Mouse (Mus musculus) hematopoietic stem cell, adult 5-6 weeks (primary cell): ENCODE results near the gene Mei1. TPM values are rescaled to one million over a fixed set of nuclear protein-coding genes. Genes with fewer than 3 reads are reported as not detected.
A peak's percentile ranks its signal among the peaks of the same experiment; 100 is the strongest.

Experiments
- ATAC-seq, 2 experiments: fragments of 125-278 bp in 1 of 2; replicated peaks in 1 of 2; 2 replicates each; pipeline ENCODE4 v1.8.0; 2016 to 2017; ENCODE audit warnings: inconsistent platforms in 2 of 2, mild to moderate bottlenecking in 2 of 2, moderate number of reproducible peaks in 2 of 2, low read depth in 1 of 2, moderate TSS enrichment in 1 of 2; ENCODE audit not compliant: low FRiP score in 2 of 2, poor library complexity in 2 of 2, severe bottlenecking in 2 of 2, insufficient read depth in 1 of 2, low TSS enrichment in 1 of 2
- total RNA-seq: library from RNA; stranded (forward); fragments of 172-1452, 232-1000 nt; gene quantifications from 2 replicates; pipeline ENCODE4 v1.2.3, GENCODE M21; 2017

The Mei1 gene
- total RNA-seq, 1 experiment from 2014 or later = not detected

DNA sequence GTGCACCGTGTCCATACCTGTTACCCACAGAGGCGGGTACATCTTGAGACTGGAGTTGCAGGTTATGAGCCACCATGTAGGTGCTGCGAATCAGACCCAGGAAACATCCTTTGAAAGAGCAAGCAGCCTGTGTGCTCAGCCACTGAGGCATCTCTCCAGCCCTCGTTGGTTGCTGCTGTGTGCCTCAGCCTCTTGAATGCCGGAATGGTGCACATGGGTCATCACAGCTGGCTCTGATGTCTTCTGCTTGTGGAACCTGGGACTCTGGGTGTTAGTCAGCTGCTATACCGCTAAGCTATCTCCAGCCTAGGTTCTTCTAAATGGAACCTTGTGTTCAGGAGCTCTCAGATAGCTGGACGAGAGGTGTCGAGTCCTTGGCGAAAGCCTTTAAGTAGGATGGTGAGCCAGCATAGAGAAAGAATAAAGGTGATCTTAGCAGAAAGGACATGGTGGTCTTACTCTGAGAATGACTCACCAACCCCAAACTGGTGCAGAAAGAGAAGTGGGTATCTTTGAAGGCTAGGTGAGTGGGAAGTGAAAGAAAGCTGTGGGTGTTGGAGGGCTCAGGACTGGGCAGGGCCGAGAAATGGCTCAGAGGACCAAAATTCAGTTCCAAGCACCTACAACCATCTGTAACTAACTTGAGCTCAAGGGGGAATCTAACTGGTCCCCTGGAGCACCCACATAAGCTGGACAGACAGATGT is 93.7 kb downstream of the Mei1 start:
- peak in 1 of 2 experiments; percentile 25; a peak in 1 of 4 replicates for ATAC-seq

GRCm38 (mm10) chr15:82164061-82164399 is 94.2 kb downstream of the Mei1 start:
- no peak for ATAC-seq

DNA sequence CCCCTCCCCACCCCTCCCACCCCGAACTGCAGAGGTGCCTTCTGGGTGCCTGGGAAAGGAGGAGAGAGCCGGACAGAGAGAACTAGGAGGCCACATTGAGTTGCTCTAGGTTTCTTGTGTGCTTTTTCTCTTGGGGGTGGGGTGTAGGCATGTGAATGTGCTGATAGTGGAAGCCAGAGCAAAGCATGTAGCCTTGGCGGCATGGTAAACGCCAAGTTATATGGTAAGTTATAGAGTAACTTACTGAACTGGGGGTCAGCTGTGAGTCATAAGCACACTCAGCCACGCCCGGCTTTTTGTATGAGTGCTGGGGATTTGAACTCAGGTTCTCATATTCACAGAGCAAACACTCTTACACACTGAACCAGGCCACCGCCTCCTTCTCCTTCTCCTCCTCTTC is 94.7 kb downstream of the Mei1 start:
- no peak for ATAC-seq

DNA sequence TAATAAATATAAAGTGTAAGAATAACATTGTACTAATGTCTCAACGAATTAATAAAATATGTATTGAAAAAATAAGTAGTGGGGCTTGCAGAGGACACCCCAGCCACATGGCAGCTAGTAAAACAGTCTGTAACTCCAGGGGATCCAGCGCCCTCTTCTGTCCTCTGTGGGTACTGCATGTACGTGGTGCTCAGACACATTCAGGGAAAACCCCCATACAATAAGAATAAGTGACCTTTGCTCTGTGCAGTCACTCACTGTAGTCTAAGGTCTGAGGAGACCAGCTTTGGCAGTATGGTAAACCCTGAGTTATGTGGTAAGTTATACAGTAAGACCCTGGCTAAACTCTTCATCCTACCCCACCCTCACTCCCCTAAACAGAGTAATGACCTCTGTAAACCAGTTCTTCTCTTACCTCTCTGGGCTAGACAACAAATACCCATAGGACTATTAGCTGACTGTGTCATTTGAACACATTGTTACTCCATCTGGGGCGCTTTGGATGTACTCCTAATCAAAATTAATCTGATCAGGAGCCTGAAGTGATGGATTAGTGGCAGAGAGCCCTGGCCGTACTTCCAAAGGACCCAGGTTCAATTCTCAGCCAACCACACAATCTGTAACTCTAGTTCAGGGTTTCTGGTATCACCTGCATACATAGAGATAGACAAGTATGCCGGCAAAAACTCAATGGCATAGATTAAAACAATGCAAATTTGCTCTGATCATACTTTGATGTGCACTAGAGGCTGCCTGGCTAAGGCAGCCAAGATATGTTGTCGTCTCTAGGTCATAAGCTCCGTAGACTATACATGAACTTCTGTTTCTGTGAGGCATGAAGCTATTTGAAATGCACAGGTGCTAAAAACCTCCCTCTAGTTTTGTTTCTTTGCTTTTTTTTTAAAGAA is 95.8 kb downstream of the Mei1 start:
- peak; percentile 38 to 56; a peak in 1 of 4 replicates for ATAC-seq

DNA sequence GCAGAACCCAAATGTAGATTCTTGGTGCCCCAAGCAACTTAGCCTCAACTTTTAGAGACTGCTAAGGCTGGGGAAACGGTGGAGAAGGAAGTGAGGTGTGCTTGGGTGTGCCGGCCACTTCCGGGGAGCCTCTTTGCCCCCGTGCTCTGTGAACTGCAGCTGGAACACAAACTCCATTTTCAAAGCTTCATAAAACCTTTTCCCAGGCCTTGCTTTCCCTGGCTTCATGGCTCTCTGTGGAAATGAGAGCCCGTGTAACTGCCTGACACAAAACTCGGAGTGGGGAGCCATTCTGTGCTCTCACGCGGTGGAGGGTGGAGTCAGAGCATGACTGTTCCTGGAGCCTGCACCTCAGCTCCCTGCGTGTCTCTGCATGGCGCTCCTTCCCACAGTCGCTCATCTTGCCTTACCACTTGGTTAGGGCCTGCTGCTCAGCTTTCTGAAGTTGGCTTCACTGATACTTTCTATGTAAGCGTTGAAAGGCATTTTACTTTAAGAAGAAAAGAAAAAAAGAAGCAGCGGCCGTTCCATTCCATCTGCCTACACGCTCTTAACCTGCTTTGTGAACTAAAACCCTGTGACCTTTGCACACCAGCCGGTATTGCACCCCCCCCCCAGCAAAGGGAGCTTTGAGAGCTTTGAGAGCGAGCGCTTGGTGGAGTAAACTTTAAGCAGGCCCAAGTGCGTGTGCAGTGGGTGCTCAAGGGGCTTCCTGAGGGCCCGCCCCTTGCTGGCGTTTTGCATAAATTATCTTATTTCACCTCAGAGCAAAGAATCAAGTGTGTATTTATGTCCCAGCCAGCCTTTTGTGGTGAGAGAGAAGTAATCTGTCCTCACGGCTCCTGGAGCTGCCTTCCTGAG is 96.7 kb downstream of the Mei1 start:
- 0 out of 4 replicates have a peak, but pooled peaks of 1 of the 2 experiments have one; percentile 16 for ATAC-seq

- no peak for ATAC-seq
Measured at GRCm38 (mm10) chr15:82167201-82168168, 97.7 kb downstream of the Mei1 start.

DNA sequence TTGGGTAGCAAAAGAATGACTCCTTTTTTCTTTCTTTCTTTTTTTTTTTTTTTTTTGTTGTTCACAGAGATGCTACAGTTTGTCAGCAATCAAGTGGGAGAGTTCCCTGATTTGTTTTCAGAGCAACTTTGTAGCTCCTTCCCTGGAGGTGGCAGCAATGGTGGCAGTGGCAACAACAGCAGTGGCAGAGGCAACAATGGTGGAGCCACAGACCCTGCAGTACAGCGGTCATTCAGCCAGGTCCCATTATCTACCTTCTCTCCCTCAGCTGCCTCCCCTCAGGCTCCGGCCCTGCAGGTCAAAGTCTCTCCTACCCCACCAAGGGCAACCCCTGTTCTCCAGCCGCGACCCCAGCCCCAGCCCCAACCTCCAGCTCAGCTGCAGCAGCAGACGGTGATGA is 99.9 kb downstream of the Mei1 start:
- ATAC-seq = no peak

- no peak for ATAC-seq
Measured at GRCm38 (mm10) chr15:82170437-82171377, 100.9 kb downstream of the Mei1 start.

GRCm38 (mm10) chr15:82172648-82173047 is 102.9 kb downstream of the Mei1 start:
- ATAC-seq = no peak

DNA sequence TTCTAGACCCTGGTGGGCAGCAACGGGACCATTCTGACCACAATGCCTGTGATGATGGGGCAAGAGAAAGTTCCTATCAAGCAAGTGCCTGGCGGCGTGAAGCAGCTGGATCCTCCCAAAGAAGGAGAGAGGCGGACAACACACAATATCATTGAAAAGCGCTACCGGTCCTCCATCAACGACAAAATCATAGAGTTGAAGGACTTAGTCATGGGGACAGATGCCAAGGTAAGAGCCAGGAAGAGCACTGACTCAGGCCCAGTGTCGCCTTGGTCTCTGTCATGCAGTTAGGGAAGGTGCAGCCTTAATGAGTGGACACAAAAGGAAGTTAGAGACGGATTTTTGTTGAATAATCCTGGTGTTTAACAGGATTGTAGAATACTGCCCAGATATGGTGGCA is 105.3 kb downstream of the Mei1 start:
- ATAC-seq = no peak

Other genes with a start within 250 kb of the Mei1 start
- gene Tob2, start 211.2 kb upstream of the Mei1 start, total RNA-seq = 36.6 and 38.4 TPM in 2 replicates
- gene Phf5a, start 198.1 kb upstream of the Mei1 start, total RNA-seq = 35.5 and 56.0 TPM in 2 replicates
- gene Aco2, start 197.7 kb upstream of the Mei1 start, total RNA-seq = 98.4 and 130 TPM in 2 replicates
- gene Polr3h, start 143.8 kb upstream of the Mei1 start, total RNA-seq = 26.7 and 32.6 TPM in 2 replicates
- gene Csdc2, start 133.2 kb upstream of the Mei1 start, total RNA-seq = not detected in 2 replicates
- gene Pmm1, start 109.1 kb upstream of the Mei1 start, total RNA-seq = 12.5 and 13.4 TPM in 2 replicates
- not detected in 2 replicates for gene 1700029P11Rik, start 89.5 kb upstream of the Mei1 start, total RNA-seq
- 364 and 390 TPM in 2 replicates for gene Xrcc6, start 82.2 kb upstream of the Mei1 start, total RNA-seq
- gene Desi1, start 36.1 kb upstream of the Mei1 start, total RNA-seq = 8.3 and 10.0 TPM in 2 replicates
- gene Snu13, start 22.4 kb upstream of the Mei1 start, total RNA-seq = 167 and 205 TPM in 2 replicates
- gene 4930407I10Rik, start 10.8 kb upstream of the Mei1 start, total RNA-seq = not detected in 2 replicates
- gene Ccdc134, start 57.9 kb downstream of the Mei1 start, total RNA-seq = 15.9 and 20.8 TPM in 2 replicates
- 64.0 and 83.8 TPM in 2 replicates for gene Srebf2, start 77.2 kb downstream of the Mei1 start, total RNA-seq
- gene Shisa8, start 142.8 kb downstream of the Mei1 start, total RNA-seq = 9.3 and 13.6 TPM in 2 replicates
- 9.2 and 10.6 TPM in 2 replicates for gene Tnfrsf13c, start 154.4 kb downstream of the Mei1 start, total RNA-seq
- 15.6 and 25.6 TPM in 2 replicates for gene Cenpm, start 174.8 kb downstream of the Mei1 start, total RNA-seq
- gene 1500009C09Rik, start 182.4 kb downstream of the Mei1 start, total RNA-seq = not detected in 2 replicates
- 1.1 TPM in 2 replicates for gene Sept3, start 204.9 kb downstream of the Mei1 start, total RNA-seq
- gene Wbp2nl, start 229.0 kb downstream of the Mei1 start, total RNA-seq = not detected in 2 replicates